Mouse (Mus musculus) right cerebral cortex, postnatal 36 days (tissue): ENCODE results near the gene Hspb1.
A peak's percentile ranks its signal among the peaks of the same experiment; 100 is the strongest.

Experiments used
- DNase-seq, 2 experiments: peaks; one replicate each; pipeline ENCODE4 v3.0.0; 2022; ENCODE audit warnings: low spot score in 2 of 2, mixed read lengths in 1 of 2

Gene Hspb1

DNA sequence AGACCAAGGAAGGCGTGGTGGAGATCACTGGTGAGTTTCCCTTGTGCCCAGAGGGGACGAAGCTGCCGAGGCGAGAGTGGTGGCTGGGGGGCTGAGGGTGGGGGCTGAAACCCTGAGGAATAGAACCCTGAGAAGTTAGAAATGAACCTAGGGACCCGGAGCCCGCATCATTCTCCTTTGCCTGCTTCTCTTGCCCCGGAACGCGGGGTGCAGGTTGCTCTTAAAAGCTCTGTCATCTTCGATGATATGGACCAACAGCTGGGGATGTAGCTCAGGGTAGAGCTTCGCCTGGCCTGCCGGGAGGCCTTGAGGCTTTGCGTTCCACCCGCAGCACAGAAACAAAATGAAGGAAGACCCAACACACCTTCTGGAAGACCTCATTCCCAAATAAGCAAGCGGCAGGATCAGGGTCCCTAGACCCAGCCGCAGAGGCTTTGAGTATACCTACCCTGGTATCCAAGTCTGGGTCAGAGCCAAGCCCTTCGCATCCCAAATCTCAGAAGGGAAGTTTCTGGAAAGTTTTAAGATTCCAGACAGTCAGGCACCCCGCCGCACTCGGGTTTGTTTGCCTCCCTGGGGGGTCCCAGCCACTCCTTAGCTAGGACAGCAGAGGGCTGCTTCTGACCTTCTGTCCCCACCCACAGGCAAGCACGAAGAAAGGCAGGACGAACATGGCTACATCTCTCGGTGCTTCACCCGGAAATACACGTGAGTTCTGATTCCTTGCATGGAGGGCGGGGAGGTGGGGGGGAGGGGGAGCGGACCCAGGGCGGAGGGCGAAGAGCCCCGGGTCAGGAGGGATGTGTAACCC lies 891 bp downstream of the Hspb1 start:
- no peak for DNase-seq

DNA sequence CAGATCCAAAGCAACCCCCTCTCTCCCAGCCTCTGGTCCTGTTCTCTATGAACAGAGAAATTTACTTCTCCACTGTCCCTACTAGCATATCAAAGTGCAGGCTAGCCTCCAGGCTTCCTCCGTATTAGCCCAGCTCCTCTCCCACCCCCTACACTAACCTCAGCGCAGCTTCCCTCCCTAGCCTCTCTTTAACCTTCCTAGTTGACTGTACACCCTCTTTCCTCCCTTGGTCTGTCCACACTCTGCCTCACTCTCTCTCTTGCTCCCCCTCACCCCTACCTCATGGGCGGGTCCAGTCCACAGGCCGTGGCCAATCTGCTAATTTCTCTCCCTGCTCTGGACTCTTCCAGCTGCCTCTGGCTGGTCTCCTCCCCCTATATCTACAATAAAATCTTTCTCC lies 2.6 kb downstream of the Hspb1 start:
- no peak for DNase-seq

DNA sequence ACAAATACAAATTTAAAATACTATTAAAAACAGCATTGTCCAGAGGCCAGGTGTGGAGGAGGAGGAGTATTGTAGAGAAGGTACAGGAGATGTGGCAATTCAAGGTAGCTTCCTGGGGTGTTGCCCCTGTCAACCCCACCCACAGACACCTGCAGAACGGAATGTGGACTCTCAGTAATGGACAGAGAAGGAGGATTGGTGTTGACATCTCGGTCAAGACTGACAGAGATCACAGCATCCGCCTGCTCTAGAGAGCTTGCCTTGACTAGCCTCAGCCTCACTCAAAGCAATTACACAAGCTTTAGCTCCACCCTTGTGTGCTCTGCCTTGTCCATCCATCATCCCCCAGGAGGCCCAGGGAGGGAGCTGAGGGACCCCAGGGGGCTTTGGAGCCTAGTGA lies 3.2 kb downstream of the Hspb1 start:
- DNase-seq, result no peak

DNA sequence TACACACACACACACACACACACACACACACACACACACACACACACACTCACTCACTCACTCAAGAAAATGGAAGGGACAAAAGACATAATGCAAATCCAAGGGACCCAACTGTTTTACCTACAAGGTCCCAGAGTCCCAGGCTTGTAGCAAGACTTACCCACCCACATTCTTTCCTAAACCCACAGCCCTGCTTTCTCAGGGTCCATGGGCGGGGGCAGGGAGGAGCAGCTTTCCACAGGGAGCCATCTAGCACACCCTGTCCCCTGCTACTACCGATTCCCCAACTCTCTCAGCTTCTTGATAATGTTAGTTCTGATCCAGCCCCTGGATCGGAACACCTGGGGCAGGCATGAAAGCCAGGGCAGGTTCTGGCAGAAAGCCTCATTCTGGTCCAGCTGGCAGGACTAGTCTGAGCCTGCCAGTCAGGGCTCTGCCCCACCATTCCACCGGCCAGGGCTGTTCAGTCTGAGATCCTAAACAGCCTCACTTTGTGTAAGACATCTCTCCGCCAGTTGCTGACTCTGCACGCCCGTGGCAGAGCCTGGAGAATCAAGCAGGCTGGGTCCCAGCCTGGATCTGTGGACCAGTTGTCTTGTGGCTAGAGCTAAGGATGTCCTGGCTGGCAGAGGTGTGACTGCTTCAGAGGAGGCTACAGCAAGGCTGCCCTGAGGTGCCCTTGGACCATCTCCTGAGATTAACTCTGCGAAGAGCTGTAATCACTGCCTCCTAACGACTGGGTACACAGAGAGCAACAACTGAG lies 5.1 kb downstream of the Hspb1 start:
- DNase-seq, result no peak

DNA sequence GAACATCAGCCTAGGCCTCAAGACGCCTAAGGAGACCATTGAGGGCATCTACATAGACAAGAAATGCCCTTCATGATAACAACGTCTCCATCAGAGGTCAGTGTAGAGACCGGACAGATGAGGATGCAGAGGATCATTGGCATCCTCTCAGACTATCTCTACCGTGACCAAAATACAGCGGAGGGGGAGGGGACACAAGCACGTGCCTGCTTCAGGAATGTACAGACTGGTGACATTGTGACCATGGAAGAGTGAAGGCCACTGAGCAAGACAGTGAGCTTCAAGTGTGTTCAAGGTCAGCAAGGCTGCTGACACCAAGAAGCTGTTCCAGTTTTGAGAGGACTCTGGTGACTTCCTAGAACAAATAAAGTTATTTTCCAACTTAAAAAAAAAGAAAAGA lies 7.2 kb downstream of the Hspb1 start:
- DNase-seq, result no peak

DNA sequence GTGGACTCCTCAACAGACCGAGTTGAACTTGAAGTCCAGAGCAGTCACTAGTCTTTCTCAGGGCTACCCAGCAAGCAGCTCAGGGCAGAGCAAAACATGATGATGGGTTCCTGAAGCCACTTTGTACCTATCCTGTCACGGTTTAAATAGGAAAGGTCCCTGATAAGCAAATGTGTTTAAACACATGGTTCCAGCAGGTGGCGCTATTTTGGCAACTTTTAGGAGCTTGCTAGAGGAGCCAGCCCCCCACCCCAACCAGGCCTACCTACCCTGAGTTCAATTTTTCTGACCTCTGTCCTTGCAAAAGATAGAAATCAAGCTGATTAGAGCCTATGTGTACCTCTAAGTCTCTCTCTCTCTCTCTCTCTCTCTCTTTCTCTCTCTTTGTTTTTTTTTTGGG lies 10.3 kb downstream of the Hspb1 start:
- DNase-seq, result no peak

DNA sequence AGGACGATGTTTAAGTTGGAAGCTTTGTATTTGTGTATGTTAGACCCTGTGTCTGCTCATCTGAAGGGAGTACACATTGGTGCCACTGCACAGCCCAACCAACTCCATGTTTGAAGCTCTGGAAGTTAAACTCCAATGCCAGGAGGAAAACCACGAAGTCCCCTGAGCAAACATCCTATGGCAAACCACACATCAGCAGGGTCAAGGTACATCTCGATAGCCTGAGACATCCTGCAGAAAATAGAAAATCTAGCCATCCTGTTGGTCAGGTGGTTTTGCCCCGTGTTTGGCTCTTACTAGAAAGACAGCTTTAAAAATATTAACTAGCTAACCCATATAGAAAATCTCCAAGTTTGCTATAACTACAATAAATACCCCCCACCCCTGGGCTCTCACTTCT lies 11.3 kb downstream of the Hspb1 start:
- no peak for DNase-seq

DNA sequence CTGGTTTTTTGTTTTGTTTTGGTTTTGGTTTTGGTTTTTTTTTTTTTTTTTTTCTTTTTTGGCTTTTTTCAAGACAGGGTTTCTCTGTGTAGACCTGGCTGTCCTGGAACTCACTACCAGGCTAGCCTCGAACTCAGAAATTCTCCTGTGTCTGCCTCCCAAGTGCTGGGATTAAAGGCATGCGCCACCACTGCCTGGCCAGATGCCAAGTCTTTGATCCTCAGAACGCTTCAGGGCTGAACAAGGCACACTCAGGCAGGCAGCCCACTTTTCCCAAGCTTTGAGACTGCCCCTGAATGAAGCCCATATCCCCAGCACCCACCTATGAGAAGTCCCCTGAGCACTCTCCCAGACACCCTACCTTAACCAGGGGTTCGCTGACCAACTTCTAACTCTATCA lies 12.1 kb downstream of the Hspb1 start:
- no peak for DNase-seq

DNA sequence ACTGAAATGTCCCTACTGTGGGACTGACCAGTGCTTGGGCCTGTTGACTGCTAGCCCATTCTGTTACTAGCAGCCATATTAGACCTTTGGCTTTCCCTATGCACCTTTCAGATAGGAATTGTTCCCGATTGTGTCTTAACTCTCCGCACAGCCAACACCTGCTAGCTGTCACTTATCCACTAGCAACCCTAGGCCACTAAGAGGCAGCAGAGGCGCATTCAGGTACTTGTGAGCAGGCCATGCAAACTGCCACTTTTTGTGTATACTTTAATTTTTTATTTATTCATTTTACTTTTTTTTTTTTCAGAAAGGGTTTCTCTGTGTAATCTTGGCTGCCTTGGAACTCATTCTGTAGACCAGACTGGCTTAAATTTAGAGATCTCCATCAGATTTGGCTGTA lies 13.0 kb downstream of the Hspb1 start:
- DNase-seq, result no peak

DNA sequence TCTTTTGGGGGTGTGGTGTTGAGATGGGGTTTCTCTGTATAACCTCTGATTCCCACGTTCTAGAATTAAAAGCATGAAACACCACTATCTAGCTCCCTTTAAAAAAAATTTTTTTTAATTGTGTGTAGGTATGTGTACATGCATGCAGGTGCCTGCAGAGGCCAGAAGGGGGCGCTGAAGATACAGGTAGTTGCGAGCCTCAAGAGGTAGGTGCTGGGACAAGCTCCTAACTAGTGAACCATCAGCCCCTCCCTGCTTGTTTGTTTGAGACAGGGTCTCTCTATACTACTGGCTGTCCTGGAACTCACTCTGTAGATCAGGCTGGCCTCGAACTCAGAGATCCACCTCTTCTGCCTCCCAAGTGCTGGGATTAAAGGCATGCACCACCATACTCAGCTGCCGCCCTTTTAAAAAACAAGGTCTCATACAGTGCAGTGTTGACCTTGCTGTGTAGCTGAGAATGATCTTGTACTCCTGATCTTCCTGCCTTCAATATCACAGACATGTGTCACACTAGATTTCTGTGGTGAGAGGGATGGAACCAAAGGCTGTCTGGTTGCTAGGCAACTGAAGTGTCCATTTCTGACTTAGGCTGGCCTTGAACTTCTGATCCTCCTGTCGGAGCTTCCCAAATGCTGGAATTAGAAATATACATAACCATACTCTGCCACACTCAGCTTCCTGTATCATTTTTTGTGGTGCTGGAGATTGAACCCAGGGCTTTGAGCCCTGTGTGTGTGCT lies 13.8 kb downstream of the Hspb1 start:
- DNase-seq, result no peak

DNA sequence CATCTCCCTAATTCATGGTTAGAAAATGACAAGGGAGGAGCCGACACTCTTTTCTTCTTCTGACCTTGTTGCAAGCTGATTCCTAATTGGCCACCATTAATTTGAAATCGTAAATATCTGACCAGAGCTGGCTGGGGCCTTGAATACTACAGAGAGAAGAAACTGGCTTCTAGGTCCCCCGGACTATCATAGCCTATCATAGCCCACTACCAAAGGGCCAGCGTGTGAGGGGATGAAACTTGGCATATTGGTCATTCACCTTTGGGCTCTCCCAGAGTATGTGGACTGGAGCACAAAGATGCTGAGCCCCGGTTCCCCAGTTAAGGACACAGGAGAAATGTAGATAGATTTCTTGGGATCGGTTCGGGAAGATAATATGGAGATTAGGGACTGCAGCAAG lies 15.3 kb downstream of the Hspb1 start:
- no peak for DNase-seq

DNA sequence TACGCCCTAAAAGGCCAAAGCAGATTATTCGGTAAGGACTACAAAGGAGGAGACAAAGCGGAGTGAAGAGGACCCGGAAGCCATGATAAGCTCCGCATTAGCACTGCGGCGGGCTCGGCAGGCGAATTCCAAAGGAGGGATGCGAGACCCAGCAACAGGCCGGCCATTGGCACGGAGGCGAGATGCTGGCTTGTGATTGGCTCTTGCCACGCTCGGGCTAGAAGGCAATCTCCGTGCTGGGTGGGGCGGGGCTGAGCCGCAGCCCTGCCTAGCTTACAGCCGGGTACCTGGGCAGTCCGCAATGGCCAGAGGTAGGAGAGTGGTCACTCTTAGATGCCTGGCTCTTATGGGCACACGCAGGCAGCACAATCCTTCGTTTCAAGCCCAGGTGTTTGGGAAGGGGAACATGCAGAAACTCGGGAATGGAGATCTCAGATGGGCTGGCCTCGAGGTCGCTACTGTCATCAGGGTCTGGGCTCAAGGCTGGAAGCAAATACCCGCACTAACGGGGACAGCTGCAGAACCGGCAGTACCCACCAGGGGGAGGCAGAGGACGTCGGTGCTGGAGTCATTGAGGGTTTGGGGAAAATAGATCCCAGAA lies 15.9 kb downstream of the Hspb1 start:
- peak; percentile 92 to 94 for DNase-seq

DNA sequence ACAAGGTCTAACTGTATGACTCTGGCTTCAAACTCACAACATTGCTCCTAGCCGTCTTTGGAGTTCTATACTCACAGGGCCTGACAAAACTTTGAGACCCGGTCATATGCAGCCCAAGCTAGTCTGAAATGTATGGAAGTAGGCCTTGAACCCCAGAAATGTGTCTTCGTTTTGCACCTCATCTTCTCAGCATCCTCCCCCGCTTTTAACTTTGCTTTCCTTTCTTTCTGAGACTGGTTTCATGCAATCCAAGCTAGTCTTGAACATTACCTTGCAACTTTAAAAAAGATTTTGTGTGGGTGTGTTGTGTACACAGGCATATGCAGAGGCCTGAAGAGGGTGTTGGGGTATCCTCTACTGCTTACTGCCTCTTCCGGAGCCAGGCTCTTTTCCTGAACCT lies 16.5 kb downstream of the Hspb1 start:
- no peak for DNase-seq

DNA sequence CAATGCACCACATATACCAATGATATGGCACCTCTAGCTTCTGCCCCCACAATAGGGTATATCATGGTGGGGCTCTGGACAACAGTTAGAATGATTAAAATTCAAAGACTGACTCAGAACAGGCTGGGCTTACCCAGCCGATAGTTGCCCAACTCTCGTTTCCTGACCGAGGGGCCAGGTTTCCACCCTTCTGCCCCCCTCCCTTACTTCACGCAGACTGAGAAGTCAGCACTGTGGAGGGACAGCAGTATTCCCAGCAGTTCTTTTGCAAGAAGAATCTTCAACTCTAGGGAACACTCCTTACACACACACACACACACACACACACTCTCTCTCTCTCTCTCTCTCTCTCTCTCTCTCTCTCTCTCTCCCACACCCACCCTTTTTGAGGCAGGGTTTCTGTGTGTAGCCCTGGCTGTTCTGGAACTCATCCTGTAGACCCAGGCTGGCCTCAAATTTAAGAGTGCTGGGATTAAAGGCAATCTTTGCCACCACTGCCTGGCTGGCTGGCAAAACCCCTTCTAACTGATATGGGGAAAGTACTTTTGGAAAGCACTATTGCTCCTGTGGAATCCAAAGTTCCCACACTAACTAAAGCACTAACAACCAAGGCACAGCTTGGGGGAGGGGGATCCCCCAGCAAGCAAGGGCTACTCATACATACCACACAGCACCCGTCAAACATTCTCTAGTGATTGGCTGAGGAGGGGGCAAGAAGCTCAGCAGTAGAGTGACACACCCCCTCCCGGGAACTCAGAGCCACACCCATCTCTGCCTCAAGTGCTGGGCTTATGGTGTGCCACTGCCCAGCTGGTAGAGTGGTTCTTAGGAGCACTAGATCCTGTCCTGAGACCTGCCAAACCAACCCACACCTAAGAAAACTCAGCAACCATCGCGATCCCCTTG lies 17.9 kb downstream of the Hspb1 start:
- no peak for DNase-seq

DNA sequence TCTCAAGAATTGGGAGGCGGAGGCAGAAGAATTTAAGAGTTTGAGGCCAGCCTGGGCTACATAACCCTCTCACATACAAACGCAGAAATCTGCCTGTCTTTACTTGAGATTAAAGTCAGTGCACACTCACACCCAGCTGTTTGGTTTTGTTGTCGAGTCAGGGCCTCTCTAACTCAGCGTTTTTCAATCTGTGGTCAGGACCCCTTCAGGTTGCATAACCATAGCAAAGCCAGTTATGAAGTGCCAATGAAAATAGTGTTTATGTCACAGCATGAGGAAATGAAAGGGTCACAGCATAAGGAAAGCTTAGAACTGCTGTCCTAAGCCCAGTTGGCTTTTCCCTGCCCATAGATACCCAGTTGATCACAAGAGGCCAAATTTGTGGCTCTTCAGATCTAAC lies 19.1 kb downstream of the Hspb1 start:
- DNase-seq, result no peak

DNA sequence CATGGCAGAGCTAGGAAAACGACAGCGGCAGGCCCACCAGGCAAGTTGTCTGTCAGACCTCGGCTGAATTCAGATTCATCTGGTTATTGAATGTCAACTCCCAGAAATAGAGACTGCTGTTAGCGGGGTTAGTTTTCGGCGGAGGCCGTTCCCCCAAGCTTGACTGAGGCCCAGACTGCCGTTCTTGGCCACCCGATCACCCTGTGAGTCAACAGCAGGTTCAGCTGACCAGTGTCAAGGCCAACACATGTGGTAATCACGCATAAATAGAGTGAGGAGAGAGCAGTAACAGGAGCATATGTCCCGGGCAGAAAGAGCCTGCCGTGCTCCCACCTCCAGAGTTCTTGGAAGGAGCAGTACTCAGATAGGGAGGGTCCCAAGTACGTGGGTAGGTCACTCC lies 19.5 kb downstream of the Hspb1 start:
- no peak for DNase-seq

DNA sequence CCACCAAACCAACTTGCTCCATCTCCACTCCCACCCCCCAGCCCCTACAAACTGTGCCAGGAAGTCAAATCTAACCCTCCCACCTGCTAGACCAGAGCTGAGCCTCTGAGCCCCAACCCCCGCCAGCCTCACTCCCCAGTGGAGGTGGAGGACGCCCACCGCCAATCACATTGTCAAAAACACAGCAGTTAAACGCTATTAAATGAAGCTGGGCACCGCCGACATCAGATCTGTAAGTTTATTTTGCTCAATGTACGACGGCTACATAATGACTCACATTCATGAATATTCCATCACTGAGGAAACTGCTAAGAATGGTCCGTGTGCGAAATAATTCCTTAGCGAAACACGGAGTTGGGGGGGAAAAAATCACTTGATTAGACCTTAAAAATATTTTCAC lies 20.5 kb downstream of the Hspb1 start:
- DNase-seq, result peak; percentile 36 to 66

DNA sequence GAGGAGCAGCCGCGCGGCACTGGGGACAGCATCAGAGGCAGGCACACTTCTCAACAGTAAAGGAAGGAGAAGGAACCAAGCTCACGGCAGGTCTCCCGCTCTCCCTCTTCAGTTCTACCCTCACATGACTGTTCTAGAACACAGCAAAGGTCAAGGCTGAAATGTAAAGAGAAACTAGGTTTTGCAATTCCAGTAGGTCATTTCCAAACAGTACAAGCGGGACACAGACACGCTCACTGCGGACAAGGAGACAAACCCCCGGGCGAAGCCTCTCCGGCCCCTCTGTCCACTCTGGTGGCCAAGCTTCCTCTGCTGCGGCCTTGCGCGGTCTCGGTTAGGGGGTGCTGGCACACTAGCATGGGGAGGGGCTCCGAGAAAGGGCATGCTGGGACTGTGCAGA lies 21.3 kb downstream of the Hspb1 start:
- no peak for DNase-seq

DNA sequence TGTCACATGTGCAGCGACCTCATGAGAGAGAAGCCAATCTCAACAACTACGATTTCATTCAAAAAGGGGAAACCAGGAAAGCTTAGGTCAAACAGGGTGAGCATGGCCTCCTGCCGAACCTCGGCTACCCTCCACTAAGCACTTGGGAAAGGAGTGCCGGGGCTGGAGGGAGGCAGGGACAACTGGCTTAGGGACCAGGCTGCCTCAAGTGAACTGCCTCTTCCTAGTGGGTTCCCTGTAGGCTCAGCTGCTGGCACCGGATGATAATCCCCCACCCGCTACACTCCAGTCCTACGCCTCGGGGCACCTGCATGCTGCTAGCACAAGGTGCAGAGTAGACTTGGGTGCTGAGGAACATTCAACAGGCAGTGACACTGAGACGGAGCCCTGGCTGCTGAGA lies 21.9 kb downstream of the Hspb1 start:
- no peak for DNase-seq

DNA sequence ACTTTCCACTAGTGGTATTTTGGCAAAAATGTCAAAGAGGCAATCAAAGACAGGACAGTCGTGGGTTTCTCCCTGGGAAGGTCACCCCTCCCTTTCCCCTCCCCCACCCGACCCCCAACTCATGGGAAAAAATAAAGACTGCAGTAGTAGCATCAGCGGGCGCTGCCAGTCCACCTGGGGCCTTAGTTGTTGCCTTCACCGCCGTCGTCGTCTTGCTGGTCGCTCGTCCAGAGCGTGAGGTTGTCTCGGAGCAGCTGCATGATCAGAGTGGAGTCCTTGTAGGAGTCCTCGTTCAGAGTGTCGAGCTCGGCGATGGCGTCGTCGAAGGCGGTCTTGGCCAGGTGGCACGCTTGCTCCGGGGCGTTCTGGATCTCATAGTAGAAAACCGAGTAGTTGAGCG lies 23.1 kb downstream of the Hspb1 start:
- no peak for DNase-seq

DNA sequence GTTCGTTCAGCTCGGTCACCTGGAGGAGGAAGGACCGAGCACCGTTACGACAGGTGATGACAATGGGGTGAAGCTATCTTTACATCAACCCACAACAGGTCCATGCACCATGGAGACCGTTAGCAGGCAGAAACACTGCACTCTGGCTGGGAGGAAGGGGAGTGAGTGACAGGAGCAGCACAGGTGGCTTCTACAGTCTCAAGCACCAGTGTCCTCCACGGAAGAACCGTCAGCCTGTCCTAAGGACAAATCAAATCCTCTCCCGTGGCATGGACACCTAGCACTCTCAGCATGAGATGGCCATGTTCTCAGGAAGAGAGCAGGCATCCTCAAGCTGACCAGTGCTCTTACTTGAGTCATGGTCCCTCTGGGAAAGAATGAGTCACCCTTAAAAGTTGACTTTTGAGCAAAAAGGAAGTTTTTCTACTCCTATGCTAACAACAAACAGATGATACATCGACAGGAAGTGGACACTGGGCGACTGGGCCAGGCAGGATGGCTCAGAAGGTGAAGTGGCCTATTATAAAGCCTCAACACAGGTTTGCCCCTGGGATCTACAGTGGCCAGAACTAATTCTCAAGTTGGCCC lies 24.0 kb downstream of the Hspb1 start:
- no peak for DNase-seq
